Mouse (Mus musculus) ovary, adult 18-20 months (tissue): ENCODE measurements around the gene Olfr1238.

Experiments
- DNase-seq: peaks from one replicate; pipeline ENCODE4 v3.0.0; 2022; ENCODE audit warnings: low spot score, mixed read lengths

Gene Olfr1238

GRCm38 (mm10) chr2:89409576-89409975 lies at the start of gene Olfr1238:
Gene Olfr1238, minus strand, starts transcription at chr2:89409676.
- no peak for DNase-seq

GRCm38 (mm10) chr2:89442900-89443299 lies 33.4 kb upstream of the Olfr1238 start, which contains the start of gene Olfr1240:
Gene Olfr1240, minus strand, starts transcription at chr2:89443000.
- no peak for DNase-seq

GRCm38 (mm10) chr2:89420307-89420706 lies 10.8 kb upstream of the Olfr1238 start, which contains the start of gene Olfr1239:
Gene Olfr1239, minus strand, starts transcription at chr2:89420407.
- no peak for DNase-seq

- no peak for DNase-seq
These were observed 5.1 kb upstream of the Olfr1238 start for GRCm38 (mm10) chr2:89414557-89414956.

- DNase-seq = no peak
These were observed 8.6 kb downstream of the Olfr1238 start for GRCm38 (mm10) chr2:89400882-89401281.

GRCm38 (mm10) chr2:89364765-89365164 lies 44.7 kb downstream of the Olfr1238 start, which contains the start of gene Olfr1234:
Gene Olfr1234, minus strand, starts transcription at chr2:89364865.
- no peak for DNase-seq
